Mouse (Mus musculus) stomach, postnatal 0 days (tissue): ENCODE results near the gene Cxadr. TPM values are rescaled to one million over a fixed set of nuclear protein-coding genes. Genes with fewer than 3 reads are reported as not detected.
A peak's percentile ranks its signal among the peaks of the same experiment; 100 is the strongest.

ENCODE experiments used
- ATAC-seq: fragments of 200-750 bp; cut with Nextera tagmentation; 2 replicates; pipeline ENCODE4 v1.8.0; 2017; ENCODE audit not compliant: low FRiP score, low TSS enrichment
- DNase-seq: peaks from one replicate; pipeline ENCODE4 v3.0.0-alpha.2; 2016; ENCODE audit warnings: low spot score
- H3K27ac ChIP-seq: fragments of 300-500 bp; sonication (generic); replicated peaks from 2 replicates; pipeline ENCODE4 v1.5.1; 2014; ENCODE audit warnings: mild to moderate bottlenecking, control low read depth
- H3K27me3 ChIP-seq: fragments of 300-500 bp; sonication (generic); 2 replicates; pipeline ENCODE4 v1.6.1; 2014; ENCODE audit warnings: low read length; ENCODE audit not compliant: control insufficient read depth, insufficient read depth
- H3K36me3 ChIP-seq: fragments of 300-500 bp; sonication (generic); 2 replicates; pipeline ENCODE4 v1.6.1; 2014; ENCODE audit warnings: low read length, mixed read lengths; ENCODE audit not compliant: control insufficient read depth, insufficient read depth
- H3K4me1 ChIP-seq: fragments of 300-500 bp; sonication (generic); replicated peaks from 2 replicates; pipeline ENCODE4 v1.6.1; 2014; ENCODE audit warnings: antibody characterized with exemption; ENCODE audit not compliant: control insufficient read depth, insufficient read depth
- H3K4me2 ChIP-seq: fragments of 300-500 bp; sonication (generic); replicated peaks from 2 replicates; pipeline ENCODE4 v1.6.1; 2014; ENCODE audit warnings: low read depth, mild to moderate bottlenecking, control low read depth, moderate library complexity
- H3K4me3 ChIP-seq: fragments of 300-500 bp; sonication (generic); 2 replicates; pipeline ENCODE4 v1.5.1; 2014; ENCODE audit warnings: low read depth, low read length, control low read depth
- H3K9ac ChIP-seq: fragments of 300-500 bp; sonication (generic); 2 replicates; pipeline ENCODE4 v1.6.1; 2014; ENCODE audit warnings: mild to moderate bottlenecking, low read length, control low read depth, mixed read lengths
- H3K9me3 ChIP-seq: fragments of 300-500 bp; sonication (generic); 2 replicates; pipeline ENCODE4 v1.6.1; 2016; ENCODE audit warnings: low read length; ENCODE audit not compliant: control insufficient read depth
- CTCF ChIP-seq: IDR thresholded peaks from 2 replicates; pipeline ENCODE4 v1.5.1; 2016; ENCODE audit warnings: antibody characterized with exemption, low read depth, mild to moderate bottlenecking, moderate library complexity
- EP300 ChIP-seq: optimal IDR thresholded peaks from 2 replicates; pipeline ENCODE3; 2016; ENCODE audit warnings: antibody characterized with exemption
- WGBS: fragments of 180-500 bp; shearing (Covaris S2); extraction: QIAGEN DNeasy Blood & Tissue Kit; methylation state at CpG from one replicate; pipeline ENCODE4 v1.1.7; 2014; 5-methylcytosine and 5-hydroxymethylcytosine counted together
- polyA plus RNA-seq: library from polyadenylated mRNA; unstranded; fragments of >200 nt; fragmentation: Nextera tagmentation; extraction: Ambion mirVana; gene quantifications from 2 replicates; pipeline ENCODE4 v1.2.1, GENCODE M21; 2015

Cxadr gene
- polyA plus RNA-seq, 1 experiment from 2014 or later: 62.1 TPM

DNA sequence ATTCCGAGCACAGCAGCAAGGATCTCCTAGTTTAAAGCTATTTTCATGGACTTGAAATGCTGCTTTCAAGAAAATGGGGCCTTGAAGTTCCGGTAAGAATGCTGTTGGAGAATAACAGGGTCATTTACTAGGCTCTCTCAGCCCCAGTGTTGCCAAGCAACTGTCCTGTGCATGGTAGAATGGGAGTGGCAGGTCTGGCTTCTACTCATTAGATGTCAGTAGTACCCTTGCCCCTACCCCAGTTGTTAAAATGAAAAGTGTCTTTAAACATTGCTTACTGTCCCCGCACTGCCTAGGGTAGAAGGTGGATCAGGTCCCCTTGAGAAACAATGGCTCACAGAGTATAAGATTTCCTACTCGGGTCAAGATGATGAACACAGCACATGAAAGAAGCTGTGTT is 40.1 kb downstream of the Cxadr start:
- DNase-seq (no peak), ATAC-seq (no peak)
- H3K36me3 ChIP-seq: no peaks in the 10 kb centered on the region
- no peaks in the 10 kb centered on the region for H3K9me3 ChIP-seq
- no peaks in the 10 kb centered on the region for H3K4me1 ChIP-seq
- 85% methylated on average over 4 of the region's 4 CpGs for WGBS
- no peaks in the 10 kb centered on the region for H3K27me3 ChIP-seq
- no peak overlapping the region for H3K4me2 ChIP-seq
- no peak overlapping the region for H3K9ac ChIP-seq
- TF ChIP-seq EP300 (no peak), CTCF (no peak)
- H3K4me3 ChIP-seq: no peak overlapping the region
- H3K27ac ChIP-seq: no peak overlapping the region

DNA sequence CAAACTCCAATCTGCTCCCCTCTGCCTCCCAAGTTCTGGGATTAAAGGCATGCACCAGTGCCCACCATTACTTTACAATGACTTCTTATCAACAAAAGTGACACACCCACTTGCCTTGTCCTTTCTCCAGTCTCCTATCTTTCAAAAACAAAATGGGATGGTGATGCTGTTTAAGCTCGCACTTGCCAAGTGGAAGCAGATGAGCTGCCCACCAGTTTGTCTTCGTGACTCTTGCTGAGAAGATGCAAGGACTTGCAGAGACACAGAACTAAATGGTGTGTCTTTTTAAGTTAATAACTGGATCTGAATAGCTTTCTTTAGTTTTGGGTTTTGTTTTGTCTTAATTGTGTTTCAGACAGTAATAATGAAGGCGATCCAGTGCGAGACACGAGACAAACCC is 41.5 kb downstream of the Cxadr start:
- 89% methylated on average over 5 of the region's 5 CpGs for WGBS
- Histone ChIP-seq H3K9ac (no peak overlapping the region), H3K4me1 (no peaks in the 10 kb centered on the region), H3K4me2 (no peak overlapping the region), H3K27ac (no peak overlapping the region), H3K9me3 (no peaks in the 10 kb centered on the region), H3K27me3 (no peaks in the 10 kb centered on the region), H3K36me3 (no peaks in the 10 kb centered on the region), H3K4me3 (no peak overlapping the region)
- DNase-seq (no peak), ATAC-seq (no peak)
- TF ChIP-seq EP300: no peak
- no peak for TF ChIP-seq CTCF

DNA sequence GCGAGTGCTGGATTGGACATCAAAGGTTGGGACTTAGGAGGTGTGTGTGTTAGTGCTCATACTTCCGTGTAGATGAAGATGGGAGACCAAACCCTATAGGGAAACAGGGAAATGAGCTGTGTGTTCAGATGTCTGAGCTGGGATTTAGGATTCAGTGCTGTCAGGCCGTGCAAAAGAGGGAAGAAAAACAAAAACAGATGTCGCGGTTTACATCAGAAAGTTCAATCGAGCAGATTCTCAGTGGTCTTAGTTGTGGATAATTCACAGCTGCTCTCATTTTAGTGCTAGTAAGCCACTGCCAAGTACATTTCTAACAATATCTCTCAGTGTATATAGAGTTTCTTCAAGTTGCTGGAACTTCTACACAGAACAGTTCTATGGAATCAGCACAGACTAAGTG is 42.5 kb downstream of the Cxadr start:
- no peak for TF ChIP-seq CTCF
- TF ChIP-seq EP300: no peak
- H3K9me3 ChIP-seq: no peaks in the 10 kb centered on the region
- 0 out of 2 replicates have a peak overlapping the region, but pooled peaks have one; percentile 14 for H3K27ac ChIP-seq
- DNase-seq (no peak), ATAC-seq (no peak)
- H3K9ac ChIP-seq: no peak overlapping the region
- no peak overlapping the region for H3K4me3 ChIP-seq
- H3K4me1 ChIP-seq: no peaks in the 10 kb centered on the region
- H3K4me2 ChIP-seq: 0 out of 2 replicates have a peak overlapping the region, but pooled peaks have one; percentile 3
- H3K27me3 ChIP-seq: no peaks in the 10 kb centered on the region
- no peaks in the 10 kb centered on the region for H3K36me3 ChIP-seq
- WGBS: 49% methylated on average over 6 of the region's 6 CpGs

GRCm38 (mm10) chr16:78346662-78347327 is 45.5 kb downstream of the Cxadr start:
- no peak for DNase-seq
- Histone ChIP-seq H3K9me3 (no peaks in the 10 kb centered on the region), H3K9ac (no peak overlapping the region), H3K4me3 (no peak overlapping the region), H3K36me3 (peaks cover 2% of the 10 kb centered on the region; the same call in 1 of the 2 replicates), H3K4me1 (no peaks in the 10 kb centered on the region), H3K4me2 (no peak overlapping the region), H3K27me3 (no peaks in the 10 kb centered on the region), H3K27ac (no peak overlapping the region)
- 78% methylated on average over 2 of the region's 2 CpGs for WGBS
- no peak for TF ChIP-seq EP300
- peak; percentile 56 for TF ChIP-seq CTCF
- peak; percentile 12; the same call in 1 of the 2 replicates for ATAC-seq

- Histone ChIP-seq H3K9me3 (no peaks in the 10 kb centered on the region), H3K36me3 (peaks cover 2% of the 10 kb centered on the region; the same call in 1 of the 2 replicates), H3K4me1 (no peaks in the 10 kb centered on the region), H3K4me3 (no peak overlapping the region), H3K27ac (no peak overlapping the region), H3K9ac (no peak overlapping the region), H3K4me2 (no peak overlapping the region), H3K27me3 (no peaks in the 10 kb centered on the region)
- DNase-seq: peak; percentile 41
- no peak for TF ChIP-seq EP300
- no peak for TF ChIP-seq CTCF
- 61% methylated on average over 13 of the region's 13 CpGs for WGBS
- ATAC-seq: peak; percentile 82
Measured at GRCm38 (mm10) chr16:78347328-78347926, 46.1 kb downstream of the Cxadr start.

GRCm38 (mm10) chr16:78357757-78358156 is 56.5 kb downstream of the Cxadr start:
- Histone ChIP-seq H3K9me3 (no peaks in the 10 kb centered on the region), H3K4me3 (no peak overlapping the region), H3K9ac (no peak overlapping the region), H3K4me2 (no peak overlapping the region), H3K27me3 (no peaks in the 10 kb centered on the region), H3K36me3 (peaks cover 9% of the 10 kb centered on the region), H3K27ac (no peak overlapping the region), H3K4me1 (no peaks in the 10 kb centered on the region)
- WGBS: 95% methylated on average over 3 of the region's 3 CpGs
- DNase-seq: no peak
- no peak for ATAC-seq
- no peak for TF ChIP-seq EP300
- peak; percentile 68 for TF ChIP-seq CTCF
